In the genomic region with DNA sequence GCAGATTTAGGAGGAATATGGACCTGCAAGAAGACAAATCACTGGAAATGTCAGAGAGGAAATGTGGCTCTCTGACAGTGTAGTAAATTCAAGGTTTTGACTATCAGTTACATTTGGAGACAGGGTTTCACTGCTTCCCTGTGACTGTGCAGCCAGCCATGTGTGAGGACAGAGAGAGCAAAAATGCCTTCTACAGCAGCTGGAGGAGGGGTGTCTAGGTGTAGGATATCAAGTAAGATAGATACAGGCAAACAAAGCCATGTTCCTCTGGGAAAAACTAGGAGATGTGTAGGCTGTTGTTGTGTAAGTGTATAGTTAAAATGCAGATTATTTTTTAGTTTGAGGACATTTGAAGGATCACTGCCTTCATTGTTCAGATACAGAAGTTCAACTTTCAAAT, we compare ENCODE assay signal across 20 mouse cellular contexts.
"Had no signal": no experiment of that assay in that cellular context is flagged by ENCODE, and none has a peak within 500 bp of the region (broad histone marks: within the 10 kb centered on the region; RNA-seq: fewer than 3 reads in every experiment).

No protein-coding gene starts in this region.

- H3K9me3 ChIP-seq: heart, embryonic 10.5 days; heart, embryonic 12.5 days; hindbrain, embryonic 13.5 days; hindbrain, embryonic 15.5 days; limb, embryonic 13.5 days; limb, embryonic 15.5 days; liver, embryonic 12.5 days had no signal

- DNase-seq: forebrain, postnatal 0 days; gastrocnemius, postnatal 14 days; gastrocnemius, postnatal 36 days; heart, adult 18-20 months; kidney, adult 11 months; kidney, adult 2 months; kidney, postnatal 14 days; layer of hippocampus, adult 9-11 months; layer of hippocampus, postnatal 36 days; left cerebral cortex, postnatal 4 days had no signal

- H3K4me1 ChIP-seq: heart, embryonic 10.5 days; hindbrain, embryonic 15.5 days; limb, embryonic 13.5 days; limb, embryonic 15.5 days; liver, embryonic 12.5 days had no signal

- H3K4me3 ChIP-seq: heart, embryonic 10.5 days; heart, embryonic 12.5 days; hindbrain, embryonic 13.5 days; hindbrain, embryonic 15.5 days; limb, embryonic 13.5 days; limb, embryonic 15.5 days; liver, embryonic 12.5 days had no signal

- H3K36me3 ChIP-seq: heart, embryonic 10.5 days; heart, embryonic 12.5 days; hindbrain, embryonic 13.5 days; hindbrain, embryonic 15.5 days; limb, embryonic 13.5 days; limb, embryonic 15.5 days; liver, embryonic 12.5 days had no signal

- H3K9ac ChIP-seq: forebrain, postnatal 0 days; heart, embryonic 12.5 days; hindbrain, embryonic 13.5 days; hindbrain, embryonic 15.5 days; limb, embryonic 13.5 days; limb, embryonic 15.5 days; liver, embryonic 12.5 days; liver, embryonic 14.5 days had no signal

- H3K27me3 ChIP-seq: heart, embryonic 12.5 days; hindbrain, embryonic 13.5 days; hindbrain, embryonic 15.5 days; limb, embryonic 13.5 days; limb, embryonic 15.5 days; liver, embryonic 12.5 days had no signal

- H3K27ac ChIP-seq: heart, embryonic 10.5 days; hindbrain, embryonic 13.5 days; hindbrain, embryonic 15.5 days; hindbrain, postnatal 0 days; limb, embryonic 13.5 days; limb, embryonic 15.5 days; liver, embryonic 12.5 days; liver, embryonic 14.5 days had no signal

- H3K4me2 ChIP-seq: heart, embryonic 12.5 days; hindbrain, embryonic 13.5 days; hindbrain, embryonic 15.5 days; limb, embryonic 13.5 days; limb, embryonic 15.5 days; liver, embryonic 12.5 days had no signal

- ATAC-seq: hindbrain, postnatal 0 days; intestine, embryonic 16.5 days; liver, embryonic 12.5 days had no signal
